ENCODE assay signal across 14 mouse cellular contexts in the genomic region with DNA sequence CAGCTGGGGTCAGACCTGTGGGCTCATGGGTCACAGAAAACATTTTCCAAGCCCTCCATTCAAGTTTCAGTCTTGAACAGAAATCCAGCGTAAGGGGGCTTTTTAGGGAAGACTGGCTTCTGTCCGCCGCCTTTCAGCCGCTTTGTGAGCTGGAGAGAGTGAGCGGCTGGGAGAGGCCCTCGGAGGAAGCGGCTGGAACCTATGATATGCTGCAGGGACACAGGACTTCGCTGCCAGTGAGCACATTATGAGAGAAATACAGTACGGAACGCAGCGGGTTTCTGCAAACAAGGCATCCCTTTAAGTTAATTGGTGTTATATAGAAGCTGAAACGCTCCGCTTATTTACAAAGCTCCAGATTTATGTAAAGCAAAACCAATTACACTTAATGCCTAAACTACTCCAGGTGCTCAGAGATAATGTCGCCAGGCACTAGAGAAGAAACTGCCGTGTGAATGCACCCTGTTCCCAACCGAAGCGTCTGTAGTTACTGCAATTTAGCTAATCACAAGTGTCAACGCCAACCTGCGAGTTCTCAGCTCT.
DNase-seq lines count a peak whose midpoint lies in the region; ATAC-seq lines count a peak whose summit lies in the region.
"Had no signal": no experiment of that assay in that cellular context is flagged by ENCODE, and none has a peak within 500 bp of the region (broad histone marks: within the 10 kb centered on the region; RNA-seq: fewer than 3 reads in every experiment).

No protein-coding gene starts in this region.

- intact Hi-C loops in left cerebral cortex, postnatal 14 days (cut with DNase I) = loop anchor here (10.0 kb wide), 1 partner anchor 173 kb away; no protein-coding TSS in a partner anchor

- H3K4me2 ChIP-seq in midbrain, embryonic 13.5 days (replicated peaks) = peak overlapping the region; percentile 4; the same call in 1 of the 2 replicates
- H3K4me2 ChIP-seq in midbrain, embryonic 11.5 days = no peak overlapping the region
- peak overlapping the region; percentile 40 for H3K4me2 ChIP-seq in limb, embryonic 12.5 days
- H3K4me2 ChIP-seq: liver, embryonic 13.5 days had no signal

- H3K4me1 ChIP-seq in midbrain, embryonic 13.5 days (replicated peaks) = 0 out of 2 replicates have a peak, but pooled peaks cover 11% of the 10 kb centered on the region
- H3K4me1 ChIP-seq in midbrain, embryonic 11.5 days (ENCODE audit: control insufficient read depth, insufficient read depth, low read length) = no peaks in the 10 kb centered on the region
- H3K4me1 ChIP-seq in limb, embryonic 12.5 days (replicated peaks) = peaks cover 13% of the 10 kb centered on the region
- H3K4me1 ChIP-seq: liver, embryonic 13.5 days had no signal

- no peak for ATAC-seq in midbrain, embryonic 13.5 days
- ATAC-seq in midbrain, embryonic 11.5 days (ENCODE audit: low FRiP score) = no peak
- no peak for ATAC-seq in limb, embryonic 12.5 days (ENCODE audit: insufficient number of reproducible peaks, insufficient read depth, low FRiP score, low TSS enrichment, low read depth)

- no peaks in the 10 kb centered on the region for H3K9me3 ChIP-seq in midbrain, embryonic 13.5 days
- no peaks in the 10 kb centered on the region for H3K9me3 ChIP-seq in midbrain, embryonic 11.5 days (ENCODE audit: control insufficient read depth, low read length)
- H3K9me3 ChIP-seq in limb, embryonic 12.5 days = no peaks in the 10 kb centered on the region
- H3K9me3 ChIP-seq: liver, embryonic 13.5 days had no signal

- no peak overlapping the region for H3K9ac ChIP-seq in midbrain, embryonic 13.5 days (replicated peaks)
- H3K9ac ChIP-seq in midbrain, embryonic 11.5 days (ENCODE audit: low read length) = no peak overlapping the region
- H3K9ac ChIP-seq in limb, embryonic 12.5 days (replicated peaks) = no peak overlapping the region
- H3K9ac ChIP-seq: liver, embryonic 13.5 days had no signal

- no peak overlapping the region for H3K4me3 ChIP-seq in midbrain, embryonic 13.5 days (replicated peaks)
- no peak overlapping the region for H3K4me3 ChIP-seq in midbrain, embryonic 11.5 days (ENCODE audit: low read depth, low read length)
- H3K4me3 ChIP-seq in limb, embryonic 12.5 days (replicated peaks) = 0 out of 2 replicates have a peak overlapping the region, but pooled peaks have one; percentile 7
- H3K4me3 ChIP-seq: liver, embryonic 13.5 days had no signal

- 47% methylated on average over 19 of the region's 19 CpGs for WGBS in midbrain, embryonic 13.5 days
- WGBS in midbrain, embryonic 11.5 days = 67% methylated on average over 19 of the region's 19 CpGs
- WGBS in limb, embryonic 12.5 days = 45% methylated on average over 19 of the region's 19 CpGs

- no peaks in the 10 kb centered on the region for H3K36me3 ChIP-seq in midbrain, embryonic 13.5 days
- no peaks in the 10 kb centered on the region for H3K36me3 ChIP-seq in midbrain, embryonic 11.5 days (ENCODE audit: control insufficient read depth, insufficient read depth, low read length)
- H3K36me3 ChIP-seq in limb, embryonic 12.5 days = no peaks in the 10 kb centered on the region
- H3K36me3 ChIP-seq: G1E; liver, embryonic 13.5 days had no signal

- H3K27me3 ChIP-seq in midbrain, embryonic 13.5 days = no peaks in the 10 kb centered on the region
- H3K27me3 ChIP-seq in midbrain, embryonic 11.5 days (ENCODE audit: control insufficient read depth, insufficient read depth, low read length) = no peaks in the 10 kb centered on the region
- H3K27me3 ChIP-seq in limb, embryonic 12.5 days = no peaks in the 10 kb centered on the region
- H3K27me3 ChIP-seq: liver, embryonic 13.5 days had no signal

- no peak overlapping the region for H3K27ac ChIP-seq in midbrain, embryonic 13.5 days
- H3K27ac ChIP-seq in midbrain, embryonic 11.5 days (ENCODE audit: low read depth, low read length) = no peak overlapping the region
- no peak overlapping the region for H3K27ac ChIP-seq in limb, embryonic 12.5 days
- H3K27ac ChIP-seq: liver, embryonic 13.5 days had no signal

- peak; percentile 33 for DNase-seq in embryo, embryonic 10 days (ENCODE audit: low spot score)
- no peak for DNase-seq in embryo, embryonic 9.5 days (ENCODE audit: extremely low spot score)
- no peak for DNase-seq in midbrain, embryonic 11.5 days (ENCODE audit: low spot score, missing footprints)
- DNase-seq in gastrocnemius, postnatal 4 days (ENCODE audit: low spot score in 2 of 2) = no peak
- no peak for DNase-seq in left cerebral cortex, postnatal 14 days (ENCODE audit: low spot score in 2 of 2)
- no peak for DNase-seq in testis, postnatal 14 days (ENCODE audit: low spot score)
- DNase-seq: adrenal gland, adult 8-10 months; cerebellum, adult 18-20 months; heart, adult 18-20 months; liver, embryonic 13.5 days; lung, postnatal 4 days had no signal
